Mouse (Mus musculus) heart, embryonic 13.5 days (tissue): ENCODE results near the gene Gprc5d. TPM values are rescaled to one million over a fixed set of nuclear protein-coding genes. Genes with fewer than 3 reads are reported as not detected.

Source experiments
- ATAC-seq: fragments of 200-750 bp; cut with Nextera tagmentation; 2 replicates; pipeline ENCODE4 v1.8.0; 2017; ENCODE audit warnings: moderate TSS enrichment; ENCODE audit not compliant: insufficient number of reproducible peaks, low FRiP score, low TSS enrichment; ENCODE audit errors: extremely low read depth
- H3K27ac ChIP-seq: fragments of 300-500 bp; sonication (generic); replicated peaks from 2 replicates; pipeline ENCODE4 v1.5.1; 2015; ENCODE audit warnings: moderate library complexity, mild to moderate bottlenecking, inconsistent platforms
- H3K27me3 ChIP-seq: fragments of 300-500 bp; sonication (generic); replicated peaks from 2 replicates; pipeline ENCODE4 v1.6.1; 2015; ENCODE audit warnings: mild to moderate bottlenecking, inconsistent platforms
- H3K36me3 ChIP-seq: fragments of 300-500 bp; sonication (generic); 2 replicates; pipeline ENCODE4 v1.6.1; 2015; ENCODE audit warnings: mild to moderate bottlenecking, inconsistent platforms
- H3K4me1 ChIP-seq: fragments of 300-500 bp; sonication (generic); 2 replicates; pipeline ENCODE4 v1.6.1; 2015; ENCODE audit warnings: inconsistent platforms
- H3K4me2 ChIP-seq: fragments of 300-500 bp; sonication (generic); 2 replicates; pipeline ENCODE4 v1.6.1; 2015; ENCODE audit warnings: inconsistent platforms, mild to moderate bottlenecking, moderate library complexity
- H3K4me3 ChIP-seq: fragments of 300-500 bp; sonication (generic); 2 replicates; pipeline ENCODE4 v1.5.1; 2015; ENCODE audit warnings: moderate library complexity, mild to moderate bottlenecking, inconsistent platforms
- H3K9ac ChIP-seq: fragments of 300-500 bp; sonication (generic); 2 replicates; pipeline ENCODE4 v1.6.1; 2015; ENCODE audit warnings: inconsistent platforms, mild to moderate bottlenecking, moderate library complexity
- H3K9me3 ChIP-seq: fragments of 300-500 bp; sonication (generic); 2 replicates; pipeline ENCODE4 v1.6.1; 2016; ENCODE audit warnings: inconsistent platforms
- WGBS: fragments of 180-500 bp; shearing (Covaris S2); methylation state at CpG from one replicate; pipeline ENCODE4 v1.1.7; 2015; ENCODE audit warnings: mixed read lengths; 5-methylcytosine and 5-hydroxymethylcytosine counted together
- polyA plus RNA-seq: library from polyadenylated mRNA; unstranded; fragments of >200 nt; fragmentation: Nextera tagmentation; extraction: Ambion mirVana; gene quantifications from 2 replicates; pipeline ENCODE4 v1.2.1, GENCODE M21; 2015

The Gprc5d gene
- polyA plus RNA-seq, 1 experiment from 2014 or later = not detected

DNA sequence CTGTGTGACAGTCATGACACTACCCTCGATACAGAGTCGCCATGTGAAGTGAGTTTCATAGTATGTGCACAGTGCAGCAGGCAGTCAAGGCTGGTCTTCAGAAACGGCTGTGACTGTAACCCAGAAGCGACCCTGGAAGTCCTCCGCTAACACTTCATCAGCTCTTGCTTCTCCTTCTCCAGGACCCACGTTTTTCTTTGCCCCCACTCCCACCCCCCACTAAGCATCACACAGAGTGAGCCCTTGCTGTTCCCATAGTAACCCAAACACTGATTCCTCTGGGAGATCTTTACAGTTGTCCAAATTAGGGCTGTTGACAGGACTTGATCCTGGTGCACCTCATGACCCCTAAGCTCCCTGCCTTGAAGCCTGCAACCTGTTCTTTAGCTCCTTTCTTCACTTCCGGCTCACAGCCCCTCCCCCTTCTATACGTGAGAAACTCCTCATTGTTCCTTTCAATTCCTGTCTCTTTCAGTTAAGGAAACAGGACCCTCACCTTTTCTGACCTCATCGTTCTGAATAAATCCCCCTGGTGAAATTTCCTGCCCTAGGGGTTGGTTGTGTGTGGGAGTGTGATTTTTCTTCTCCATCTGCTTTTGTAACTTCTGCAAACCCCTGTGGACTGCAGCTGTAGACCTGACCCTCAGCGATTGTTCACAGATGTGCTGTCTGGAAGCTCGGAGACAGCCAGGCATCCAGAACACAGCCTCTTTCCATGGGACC lies 18.5 kb upstream of the Gprc5d start:
- Histone ChIP-seq H3K9me3 (no peaks in the 10 kb centered on the region), H3K9ac (no peak overlapping the region), H3K36me3 (no peaks in the 10 kb centered on the region), H3K27me3 (no peaks in the 10 kb centered on the region), H3K4me2 (peak overlapping the region; percentile 34), H3K27ac (peak overlapping the region; percentile 48), H3K4me1 (peaks cover 33% of the 10 kb centered on the region), H3K4me3 (no peak overlapping the region)
- peak; percentile 31; the same call in 1 of the 2 replicates for ATAC-seq
- WGBS = 21% methylated on average over 11 of the region's 11 CpGs

DNA sequence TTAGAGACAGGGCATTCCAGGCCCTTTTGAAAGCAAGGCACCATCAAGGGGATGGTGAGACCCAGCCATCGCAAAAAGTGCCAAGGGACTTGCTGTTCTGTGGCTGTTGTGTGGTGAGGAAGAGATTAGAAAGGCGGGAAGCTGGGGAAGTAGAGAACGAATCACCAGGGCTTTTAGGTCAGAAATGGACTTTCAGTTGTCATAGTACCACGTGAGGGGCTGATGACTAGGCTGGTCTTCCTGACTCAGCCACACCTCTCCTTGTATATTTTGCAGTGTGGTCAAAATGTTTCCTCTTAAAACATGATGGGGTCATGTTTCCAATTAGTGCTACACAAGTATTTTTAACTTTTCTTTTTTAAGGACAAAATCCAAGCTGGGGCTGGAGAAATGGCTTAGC lies 17.7 kb upstream of the Gprc5d start:
- WGBS = 58% methylated on average over 4 of the region's 4 CpGs
- Histone ChIP-seq H3K27ac (no peak overlapping the region), H3K36me3 (no peaks in the 10 kb centered on the region), H3K9me3 (no peaks in the 10 kb centered on the region), H3K9ac (no peak overlapping the region), H3K4me2 (no peak overlapping the region), H3K4me1 (peaks cover 24% of the 10 kb centered on the region), H3K4me3 (no peak overlapping the region), H3K27me3 (no peaks in the 10 kb centered on the region)
- no peak for ATAC-seq

DNA sequence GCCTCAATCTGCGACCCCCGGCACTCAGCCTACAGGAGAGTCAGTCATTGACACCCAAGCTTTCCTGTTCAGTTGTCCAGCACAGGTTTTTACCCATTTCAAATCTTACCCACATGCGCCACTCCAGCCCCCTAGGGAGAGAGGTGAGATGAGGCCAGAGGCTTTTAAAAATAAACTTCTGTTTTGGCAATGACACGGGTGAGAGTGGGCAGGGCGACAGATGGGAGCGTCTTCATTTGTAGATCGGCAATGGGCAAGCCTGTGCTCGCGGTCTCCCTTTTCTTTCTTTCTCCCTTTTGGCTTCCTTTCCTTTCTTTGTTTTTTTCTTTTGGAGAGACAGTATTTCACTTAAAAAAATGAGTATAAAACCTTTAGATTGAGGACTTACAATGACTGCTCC lies 15.4 kb upstream of the Gprc5d start:
- H3K4me3 ChIP-seq = no peak overlapping the region
- H3K4me1 ChIP-seq = peaks cover 21% of the 10 kb centered on the region
- H3K36me3 ChIP-seq = no peaks in the 10 kb centered on the region
- H3K27me3 ChIP-seq = no peaks in the 10 kb centered on the region
- no peaks in the 10 kb centered on the region for H3K9me3 ChIP-seq
- no peak overlapping the region for H3K9ac ChIP-seq
- no peak for ATAC-seq
- H3K4me2 ChIP-seq = no peak overlapping the region
- H3K27ac ChIP-seq = no peak overlapping the region
- 93% methylated on average over 9 of the region's 9 CpGs for WGBS

DNA sequence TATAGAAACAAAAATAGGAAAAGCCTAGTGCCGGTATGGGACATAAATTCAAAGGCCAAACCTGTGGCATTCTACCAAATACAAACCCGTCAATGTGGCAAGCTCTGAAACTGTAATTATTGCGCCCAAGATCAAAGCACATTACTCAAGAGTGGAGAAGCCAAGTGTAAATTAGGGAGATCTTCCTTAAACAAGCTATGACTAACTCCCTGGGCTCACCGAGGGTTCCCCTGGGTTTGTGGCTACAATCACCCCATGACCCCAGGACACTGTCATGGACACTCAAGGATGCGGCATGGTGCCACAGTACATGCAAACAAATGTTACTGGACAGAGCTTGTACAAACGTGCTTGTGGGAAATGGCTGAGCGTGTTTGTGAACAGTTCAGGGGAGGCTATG lies 15.0 kb upstream of the Gprc5d start:
- Histone ChIP-seq H3K4me2 (no peak overlapping the region), H3K27ac (no peak overlapping the region), H3K4me1 (peaks cover 17% of the 10 kb centered on the region), H3K9me3 (no peaks in the 10 kb centered on the region), H3K9ac (no peak overlapping the region), H3K36me3 (no peaks in the 10 kb centered on the region), H3K27me3 (no peaks in the 10 kb centered on the region), H3K4me3 (no peak overlapping the region)
- 86% methylated on average over 7 of the region's 7 CpGs for WGBS
- no peak for ATAC-seq

DNA sequence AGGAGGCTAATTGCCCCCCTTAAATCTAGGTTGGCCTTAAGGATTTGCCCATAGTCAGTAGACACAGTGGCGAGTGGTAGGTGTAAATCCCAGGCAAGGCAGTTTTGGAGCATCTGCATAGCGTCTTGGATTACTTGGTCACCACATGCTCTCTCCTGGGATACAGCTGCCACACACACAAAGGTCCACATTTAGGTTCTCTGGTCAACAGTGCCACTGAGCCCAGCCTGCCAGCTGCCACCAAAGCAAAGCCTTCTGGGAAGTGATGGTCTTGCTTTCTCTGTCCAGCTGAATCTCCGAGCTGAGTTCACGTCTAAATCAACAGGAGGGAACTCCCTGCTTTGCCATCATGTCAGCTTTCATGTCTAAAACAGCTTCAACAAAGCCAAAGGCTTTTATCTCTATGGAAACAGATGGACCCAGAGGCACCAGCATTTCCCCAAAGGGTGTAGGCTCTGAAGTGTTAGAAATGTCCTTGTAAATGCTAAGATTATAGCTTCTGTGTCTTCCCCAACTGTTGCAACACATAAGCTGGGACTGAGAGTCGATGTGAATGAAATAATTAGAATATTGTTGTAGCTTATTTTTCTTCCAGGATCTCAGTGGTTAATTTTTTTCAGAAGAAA lies 6.8 kb upstream of the Gprc5d start:
- WGBS = 47% methylated on average over 5 of the region's 5 CpGs
- Histone ChIP-seq H3K4me2 (no peak overlapping the region), H3K36me3 (no peaks in the 10 kb centered on the region), H3K4me3 (no peak overlapping the region), H3K4me1 (no peaks in the 10 kb centered on the region), H3K9ac (no peak overlapping the region), H3K9me3 (no peaks in the 10 kb centered on the region), H3K27ac (no peak overlapping the region), H3K27me3 (no peaks in the 10 kb centered on the region)
- ATAC-seq = no peak

DNA sequence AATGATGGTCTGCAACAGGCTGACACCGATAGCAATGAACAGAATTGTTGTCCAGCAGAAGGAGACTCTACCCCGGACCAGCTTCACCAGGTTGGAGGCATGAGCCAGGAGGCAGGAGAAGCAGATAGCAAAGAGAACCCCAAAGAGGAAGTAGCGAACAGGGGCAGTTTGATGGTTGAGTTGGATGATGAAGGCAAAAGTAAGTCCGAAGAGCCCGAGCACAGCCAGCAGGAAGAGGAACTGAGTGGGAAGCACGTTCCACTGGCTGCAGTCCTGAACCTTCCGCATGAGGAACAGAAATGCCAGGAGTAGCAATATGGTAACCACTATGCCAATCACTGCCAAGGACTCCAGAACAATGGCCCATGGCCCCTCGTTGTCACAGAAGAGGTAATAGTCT lies 1.6 kb downstream of the Gprc5d start:
- Histone ChIP-seq H3K27me3 (peaks cover 10% of the 10 kb centered on the region; the same call in 1 of the 2 replicates), H3K9ac (no peak overlapping the region), H3K4me1 (no peaks in the 10 kb centered on the region), H3K27ac (no peak overlapping the region), H3K4me3 (no peak overlapping the region), H3K9me3 (no peaks in the 10 kb centered on the region), H3K36me3 (no peaks in the 10 kb centered on the region), H3K4me2 (no peak overlapping the region)
- WGBS = 85% methylated on average over 8 of the region's 8 CpGs
- no peak for ATAC-seq

DNA sequence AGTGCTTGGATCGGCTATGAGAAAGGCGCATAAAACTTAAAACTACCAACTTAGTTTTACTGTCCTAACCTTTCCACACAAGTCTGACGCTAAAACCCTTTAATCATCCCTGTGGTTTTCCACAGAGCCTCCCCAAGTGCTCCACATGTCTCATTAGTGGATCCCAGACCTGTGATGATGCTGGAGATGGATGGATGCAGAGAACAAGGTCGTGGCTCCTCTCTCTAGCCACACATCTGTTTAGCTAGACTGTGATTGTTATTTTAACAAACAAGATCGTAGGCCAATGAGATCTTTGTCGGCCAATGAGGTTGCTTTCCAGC lies 5.0 kb downstream of the Gprc5d start:
- ATAC-seq = no peak
- Histone ChIP-seq H3K4me3 (no peak overlapping the region), H3K9ac (no peak overlapping the region), H3K36me3 (no peaks in the 10 kb centered on the region), H3K4me1 (no peaks in the 10 kb centered on the region), H3K27ac (no peak overlapping the region), H3K4me2 (no peak overlapping the region), H3K27me3 (peaks cover 10% of the 10 kb centered on the region; the same call in 1 of the 2 replicates), H3K9me3 (no peaks in the 10 kb centered on the region)
- WGBS = 24% methylated on average over 6 of the region's 6 CpGs

DNA sequence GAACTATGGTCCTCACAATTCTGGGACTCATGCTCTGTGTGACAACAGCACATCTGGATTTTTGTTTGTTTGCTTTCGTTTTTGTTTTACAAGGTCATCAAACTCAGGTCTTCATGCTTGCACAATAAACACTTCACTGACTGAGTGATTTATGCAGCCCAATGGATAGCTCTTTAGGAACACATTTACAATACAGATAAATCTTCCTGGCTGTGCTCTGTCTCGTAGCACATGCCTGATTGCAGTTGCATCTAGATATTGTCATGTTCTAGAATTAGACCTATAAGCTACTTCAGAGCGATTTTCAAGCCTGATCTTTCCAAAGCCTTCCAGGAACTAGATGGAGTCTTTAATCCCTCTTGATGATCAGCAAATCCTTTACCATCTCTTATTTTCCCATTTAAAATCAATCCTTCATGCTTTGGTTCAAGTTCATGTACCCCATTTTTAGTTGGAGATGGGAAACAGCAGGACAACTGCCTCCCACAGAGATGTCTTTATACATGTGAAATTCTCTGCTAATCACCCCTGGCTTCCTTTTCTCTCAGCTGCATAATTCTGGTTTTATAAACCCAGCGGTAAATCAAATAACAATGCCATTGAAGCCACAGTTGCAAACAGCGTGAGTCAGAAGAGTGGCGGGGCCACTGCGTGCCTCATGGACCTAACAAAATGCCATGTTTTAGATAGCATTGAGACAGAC lies 5.5 kb downstream of the Gprc5d start:
- Histone ChIP-seq H3K4me2 (no peak overlapping the region), H3K4me1 (no peaks in the 10 kb centered on the region), H3K9ac (no peak overlapping the region), H3K27ac (no peak overlapping the region), H3K27me3 (peaks cover 10% of the 10 kb centered on the region; the same call in 1 of the 2 replicates), H3K36me3 (no peaks in the 10 kb centered on the region), H3K9me3 (no peaks in the 10 kb centered on the region), H3K4me3 (no peak overlapping the region)
- WGBS = 29% methylated on average over 7 of the region's 7 CpGs
- no peak for ATAC-seq

DNA sequence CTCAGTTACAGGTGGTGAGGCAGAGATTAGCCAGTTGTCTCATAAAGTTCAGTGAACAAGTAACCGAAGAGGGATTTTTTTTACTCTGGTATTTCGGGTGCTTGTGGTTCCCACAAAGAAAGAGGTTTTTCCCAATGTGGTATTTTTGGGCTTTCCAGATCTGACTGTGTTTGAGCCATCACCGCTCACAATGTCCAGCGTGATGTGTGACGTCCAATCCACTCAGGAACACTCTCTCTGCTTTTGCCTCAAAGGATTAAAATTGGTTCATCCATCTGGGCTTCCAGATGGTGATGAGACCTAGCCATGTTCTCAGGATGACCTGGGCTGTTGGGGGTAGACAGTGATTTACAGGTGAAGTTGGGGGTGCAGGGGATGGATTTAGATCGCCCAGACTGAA lies 11.1 kb downstream of the Gprc5d start:
- ATAC-seq = no peak
- Histone ChIP-seq H3K4me2 (no peak overlapping the region), H3K4me3 (no peak overlapping the region)

DNA sequence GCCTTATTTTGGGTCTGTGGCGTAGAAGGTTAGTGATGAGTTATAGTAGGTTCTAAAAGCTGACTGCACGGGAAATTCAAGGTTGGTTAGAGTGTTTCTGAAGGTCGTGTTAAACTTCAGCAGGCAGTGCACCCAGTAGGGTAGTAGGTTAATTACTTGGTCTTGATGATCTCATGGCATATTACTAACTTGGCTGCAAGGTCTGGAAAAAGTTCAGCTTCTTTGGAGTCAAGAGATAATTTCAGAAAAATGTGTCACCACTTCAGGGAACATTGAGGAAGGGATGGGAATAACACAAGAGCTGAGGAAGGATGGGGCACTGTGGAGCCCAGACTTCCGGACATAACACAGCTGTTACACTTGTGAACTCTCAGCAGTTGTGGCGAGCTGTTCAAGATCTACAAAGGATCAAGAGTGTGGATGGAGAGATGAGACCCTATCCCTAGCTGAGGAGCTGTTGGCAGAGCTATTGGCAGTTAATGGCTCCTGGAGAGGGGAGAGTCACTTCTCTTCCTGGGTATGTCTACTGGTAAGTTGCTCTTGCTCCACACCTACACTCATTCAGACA lies 15.3 kb downstream of the Gprc5d start:
- Histone ChIP-seq H3K27me3 (no peaks in the 10 kb centered on the region), H3K4me3 (no peak overlapping the region), H3K4me1 (no peaks in the 10 kb centered on the region), H3K9me3 (no peaks in the 10 kb centered on the region), H3K9ac (no peak overlapping the region), H3K27ac (no peak overlapping the region), H3K36me3 (no peaks in the 10 kb centered on the region), H3K4me2 (no peak overlapping the region)
- ATAC-seq = no peak
- 59% methylated on average over 5 of the region's 5 CpGs for WGBS

More for the DNA sequence above, 11.1 kb downstream of the Gprc5d start:
- H3K27ac ChIP-seq = no peak overlapping the region
- no peaks in the 10 kb centered on the region for H3K9me3 ChIP-seq
- no peaks in the 10 kb centered on the region for H3K4me1 ChIP-seq
- H3K36me3 ChIP-seq = no peaks in the 10 kb centered on the region
- no peak overlapping the region for H3K9ac ChIP-seq
- H3K27me3 ChIP-seq = 0 out of 2 replicates have a peak, but pooled peaks cover under 1% of the 10 kb centered on the region
- 83% methylated on average over 6 of the region's 6 CpGs for WGBS

DNA sequence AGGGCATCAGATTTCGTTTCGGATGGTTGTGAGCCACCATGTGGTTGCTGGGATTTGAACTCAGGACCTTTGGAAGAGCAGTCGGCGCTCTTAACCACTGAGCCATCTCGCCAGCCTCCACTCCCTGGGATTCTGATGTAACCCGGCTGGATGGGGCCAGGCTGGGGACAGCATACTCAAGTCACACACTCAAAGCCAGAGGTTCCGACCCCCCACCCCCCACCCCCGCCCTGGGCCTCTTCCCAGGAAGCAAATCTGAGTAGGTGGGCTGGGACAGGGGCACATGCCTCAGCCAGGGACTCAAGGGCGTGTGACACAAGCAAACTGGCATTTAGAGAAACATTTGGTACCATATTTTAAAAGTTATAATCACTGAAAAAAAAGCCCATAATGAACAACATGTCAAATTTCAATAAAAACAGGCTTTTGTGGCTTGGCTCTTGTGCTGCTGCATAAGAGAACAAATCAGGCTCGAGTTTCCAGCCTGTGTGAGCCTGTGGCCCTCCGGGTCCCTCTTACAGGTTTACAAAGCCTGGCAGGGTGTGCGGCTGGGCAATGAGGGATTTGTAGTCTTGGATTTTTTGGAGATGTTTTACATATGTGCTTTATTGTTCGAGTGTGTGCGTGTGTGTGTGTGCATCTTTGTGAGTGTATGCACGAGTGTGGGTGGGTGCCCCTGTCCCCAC lies 17.2 kb downstream of the Gprc5d start:
- no peak overlapping the region for H3K27ac ChIP-seq
- no peak overlapping the region for H3K4me3 ChIP-seq
- H3K4me1 ChIP-seq = no peaks in the 10 kb centered on the region
- H3K9me3 ChIP-seq = no peaks in the 10 kb centered on the region
- WGBS = 74% methylated on average over 15 of the region's 15 CpGs
- H3K4me2 ChIP-seq = no peak overlapping the region
- no peaks in the 10 kb centered on the region for H3K36me3 ChIP-seq
- H3K27me3 ChIP-seq = no peaks in the 10 kb centered on the region
- H3K9ac ChIP-seq = no peak overlapping the region
- no peak for ATAC-seq
